Mouse (Mus musculus): ENCODE results near the gene Slc24a3.

Gene Slc24a3

GRCm38 (mm10) chr2:145681626-145682025 lies 514.1 kb downstream of the Slc24a3 start:
- DNase-seq (ENCODE audit: low read depth, low spot score) = no peak

- DNase-seq (ENCODE audit: low read depth, low spot score) = no peak
Observed at GRCm38 (mm10) chr2:145682924-145683323, 515.4 kb downstream of the Slc24a3 start.

GRCm38 (mm10) chr2:145683536-145683935 lies 516.0 kb downstream of the Slc24a3 start:
- no peak for DNase-seq (ENCODE audit: low read depth, low spot score)

- no peak for DNase-seq (ENCODE audit: low read depth, low spot score)
Observed at GRCm38 (mm10) chr2:145684151-145684550, 516.6 kb downstream of the Slc24a3 start.

- no peak for DNase-seq (ENCODE audit: low read depth, low spot score)
Observed at GRCm38 (mm10) chr2:145684891-145685290, 517.3 kb downstream of the Slc24a3 start.

GRCm38 (mm10) chr2:145686017-145686416 lies 518.5 kb downstream of the Slc24a3 start:
- DNase-seq (ENCODE audit: low read depth, low spot score) = no peak

- no peak for DNase-seq (ENCODE audit: low read depth, low spot score)
Observed at GRCm38 (mm10) chr2:145691367-145692009, 523.9 kb downstream of the Slc24a3 start.
